In the genomic region with DNA sequence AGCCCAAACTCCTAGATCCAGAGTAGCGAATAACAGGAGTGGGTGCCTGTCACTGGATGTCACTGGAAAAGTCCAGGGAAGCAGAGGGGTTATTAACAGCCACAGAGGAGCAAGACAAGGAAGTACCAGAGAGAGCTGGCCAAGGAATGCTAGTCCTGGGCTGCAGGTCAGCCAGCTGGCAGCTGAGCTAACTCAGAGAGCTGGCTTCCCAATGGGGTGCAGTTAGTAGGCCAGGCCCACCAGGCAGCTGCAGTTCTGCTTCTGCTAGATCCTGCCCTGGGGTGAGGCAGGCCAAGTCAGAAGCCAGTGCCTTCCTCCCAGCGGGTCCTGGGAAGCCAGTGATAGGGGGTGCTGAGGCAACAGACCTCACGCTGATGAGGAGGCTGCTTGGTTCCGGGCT, we compare ENCODE assay signal across 9 mouse cellular contexts. TPM values are rescaled to one million over a fixed set of nuclear protein-coding genes. Genes with fewer than 3 reads are reported as not detected.
DNase-seq lines count a peak whose midpoint lies in the region; ATAC-seq and TF ChIP-seq lines count a peak whose summit lies in the region.
"Had no signal": no experiment of that assay in that cellular context is flagged by ENCODE, and none has a peak within 500 bp of the region (broad histone marks: within the 10 kb centered on the region; RNA-seq: fewer than 3 reads in every experiment).

No protein-coding gene starts in this region.

- WGBS in cerebellum, adult 2 months: 40% methylated on average over 4 of the region's 4 CpGs
- 85% methylated on average over 4 of the region's 4 CpGs for WGBS in kidney, embryonic 16.5 days
- WGBS in limb, embryonic 10.5 days: 89% methylated on average over 4 of the region's 4 CpGs

- H3K9ac ChIP-seq in kidney, embryonic 16.5 days (replicated peaks; ENCODE audit: low read length): no peak overlapping the region

- H3K36me3 ChIP-seq in kidney, embryonic 16.5 days (ENCODE audit: insufficient read depth, low read length): peaks cover 47% of the 10 kb centered on the region
- H3K36me3 ChIP-seq in limb, embryonic 10.5 days: peaks cover 76% of the 10 kb centered on the region

- no peaks in the 10 kb centered on the region for H3K9me3 ChIP-seq in kidney, embryonic 16.5 days (ENCODE audit: low read length)
- no peaks in the 10 kb centered on the region for H3K9me3 ChIP-seq in limb, embryonic 10.5 days (replicated peaks)

- ATAC-seq in kidney, embryonic 16.5 days (ENCODE audit: low FRiP score, low TSS enrichment): no peak
- no peak for ATAC-seq in inflammation-experienced regulatory T-cells, adult 6 months

- no peak overlapping the region for H3K4me3 ChIP-seq in cerebellum, adult 2 months (replicated peaks; ENCODE audit: insufficient read depth, low read depth, low read length)
- H3K4me3 ChIP-seq in kidney, embryonic 16.5 days (ENCODE audit: low read length): no peak overlapping the region
- H3K4me3 ChIP-seq in limb, embryonic 10.5 days: no peak overlapping the region

- DNase-seq in cerebellum, adult 2 months: peak; percentile 58 to 66
- no peak for DNase-seq in cerebellum, adult 8-10 months
- DNase-seq in kidney, adult 11 months: no peak
- DNase-seq in cerebellum, postnatal 14 days: peak; percentile 67 to 68
- no peak for DNase-seq in limb, embryonic 10.5 days (ENCODE audit: low spot score)
- no peak for DNase-seq in liver

- no peaks in the 10 kb centered on the region for H3K27me3 ChIP-seq in cerebellum, adult 2 months (ENCODE audit: control insufficient read depth, insufficient read depth, low read length)
- H3K27me3 ChIP-seq in kidney, embryonic 16.5 days (ENCODE audit: insufficient read depth, low read length): no peaks in the 10 kb centered on the region
- no peaks in the 10 kb centered on the region for H3K27me3 ChIP-seq in limb, embryonic 10.5 days (ENCODE audit: low read depth, poor library complexity, severe bottlenecking)

- H3K27ac ChIP-seq in cerebellum, adult 2 months (ENCODE audit: insufficient read depth, low read length): peak overlapping the region; percentile 11; the same call in 1 of the 2 replicates
- H3K27ac ChIP-seq in kidney, embryonic 16.5 days (ENCODE audit: low read length): peak overlapping the region; percentile 92; the same call in 1 of the 2 replicates
- H3K27ac ChIP-seq in limb, embryonic 10.5 days: peak overlapping the region; percentile 81; the same call in 1 of the 2 replicates

- no peak for TF ChIP-seq POLR2A in cerebellum, adult 2 months (IDR thresholded peaks at IDR 0.05; ENCODE audit: borderline replicate concordance, insufficient read depth, low read length)

- no peak for TF ChIP-seq CTCF in cerebellum, adult 2 months (IDR thresholded peaks at IDR 0.05; ENCODE audit: borderline replicate concordance, insufficient read depth, low read depth, low read length)

- H3K4me1 ChIP-seq in cerebellum, adult 2 months (ENCODE audit: control insufficient read depth, insufficient read depth, low read length): peaks cover 71% of the 10 kb centered on the region
- peaks cover 30% of the 10 kb centered on the region for H3K4me1 ChIP-seq in kidney, embryonic 16.5 days (ENCODE audit: insufficient read depth, low read length)
- peaks cover 27% of the 10 kb centered on the region for H3K4me1 ChIP-seq in limb, embryonic 10.5 days

- H3K4me2 ChIP-seq in kidney, embryonic 16.5 days (replicated peaks; ENCODE audit: low read depth, low read length): no peak overlapping the region
- H3K4me2 ChIP-seq: midbrain, embryonic 11.5 days had no signal

RNA-seq across cellular contexts. Expression of a gene that starts 12.8 kb away (rescaled TPM):
- polyA plus RNA-seq in cerebellum, adult 2 months (2012; rRNA removed): 106 and 114 TPM in 2 replicates
- polyA plus RNA-seq in kidney, embryonic 16.5 days (2015; fragmentation: Nextera tagmentation; extraction: Ambion mirVana): 9.4 and 9.5 TPM in 2 replicates
- polyA plus RNA-seq in limb, embryonic 10.5 days (2016; fragmentation: Nextera tagmentation; extraction: Ambion mirVana): 4.0 and 5.3 TPM in 2 replicates
- not detected for polyA plus RNA-seq in inflammation-experienced regulatory T-cells, adult 6 months (2017; shearing (Covaris generic))

RNA-seq across cellular contexts. Expression of a gene that starts 27.8 kb away (rescaled TPM):
- 50.0 and 50.2 TPM in 2 replicates for polyA plus RNA-seq in cerebellum, adult 2 months (2012; rRNA removed)
- polyA plus RNA-seq in kidney, embryonic 16.5 days (2015; fragmentation: Nextera tagmentation; extraction: Ambion mirVana): 44.1 and 44.7 TPM in 2 replicates
- polyA plus RNA-seq in limb, embryonic 10.5 days (2016; fragmentation: Nextera tagmentation; extraction: Ambion mirVana): 41.8 and 52.4 TPM in 2 replicates
- 10 to 100 TPM; 12.2 to 15.9 (median 12.3) TPM for polyA plus RNA-seq in inflammation-experienced regulatory T-cells, adult 6 months (2017; shearing (Covaris generic))

Comparison
In these comparisons a context has a peak if more than half of its experiments do, and no peak if none do; other contexts are left out.
1. DNase-seq: peak in cerebellum, adult 2 months (2 of 2) and cerebellum, postnatal 14 days (2 of 2); none in cerebellum, adult 8-10 months (single experiment), kidney, adult 11 months (single experiment), limb, embryonic 10.5 days (single experiment) and liver (single experiment).
2. H3K27ac ChIP-seq: peak in every context shown above with its lines; median percentile 92 in kidney, embryonic 16.5 days; 81 in limb, embryonic 10.5 days; 11 in cerebellum, adult 2 months.
3. RNA of a gene that starts 12.8 kb away (polyA plus RNA-seq): 106 to 114 TPM in cerebellum, adult 2 months; 9.4 to 9.5 TPM in kidney, embryonic 16.5 days, 4.0 to 5.3 TPM in limb, embryonic 10.5 days and not detected in inflammation-experienced regulatory T-cells, adult 6 months; every median in the first group is over 10 times any median in the second.